Mouse (Mus musculus) forebrain, embryonic 10.5 days (tissue): Measurements from ENCODE around the gene Frmd4b. TPM values are rescaled to one million over a fixed set of nuclear protein-coding genes. Genes with fewer than 3 reads are reported as not detected.

Experiments used
- DNase-seq: peaks from one replicate; pipeline ENCODE4 v3.0.0-alpha.2; 2017; ENCODE audit warnings: low spot score; ENCODE audit errors: extremely low spot score
- H3K27ac ChIP-seq: fragments of 300-500 bp; sonication (generic); 2 replicates; pipeline ENCODE4 v1.5.1; 2016; ENCODE audit warnings: mild to moderate bottlenecking
- H3K27me3 ChIP-seq: fragments of 300-500 bp; sonication (generic); 2 replicates; pipeline ENCODE4 v1.6.1; 2016; ENCODE audit warnings: mild to moderate bottlenecking; ENCODE audit not compliant: poor library complexity, severe bottlenecking
- H3K36me3 ChIP-seq: fragments of 300-500 bp; sonication (generic); replicated peaks from 2 replicates; pipeline ENCODE4 v1.6.1; 2016; ENCODE audit warnings: mild to moderate bottlenecking, moderate library complexity
- H3K4me1 ChIP-seq: fragments of 300-500 bp; sonication (generic); 2 replicates; pipeline ENCODE4 v1.6.1; 2016
- H3K4me3 ChIP-seq: fragments of 300-500 bp; sonication (generic); 2 replicates; pipeline ENCODE4 v1.5.1; 2016; ENCODE audit warnings: mild to moderate bottlenecking, moderate library complexity
- H3K9me3 ChIP-seq: fragments of 300-500 bp; sonication (generic); 2 replicates; pipeline ENCODE4 v1.6.1; 2016; ENCODE audit warnings: mild to moderate bottlenecking, moderate library complexity
- WGBS: fragments of 180-500 bp; shearing (Covaris S2); methylation state at CpG from one replicate; pipeline ENCODE4 v1.1.7; 2016; 5-methylcytosine and 5-hydroxymethylcytosine counted together
- polyA plus RNA-seq: library from polyadenylated mRNA; unstranded; fragments of >200 nt; fragmentation: Nextera tagmentation; extraction: Ambion mirVana; gene quantifications from 2 replicates; pipeline ENCODE4 v1.2.1, GENCODE M21; 2016

The Frmd4b gene
- polyA plus RNA-seq, 1 experiment from 2014 or later, result 21.2 TPM

DNA sequence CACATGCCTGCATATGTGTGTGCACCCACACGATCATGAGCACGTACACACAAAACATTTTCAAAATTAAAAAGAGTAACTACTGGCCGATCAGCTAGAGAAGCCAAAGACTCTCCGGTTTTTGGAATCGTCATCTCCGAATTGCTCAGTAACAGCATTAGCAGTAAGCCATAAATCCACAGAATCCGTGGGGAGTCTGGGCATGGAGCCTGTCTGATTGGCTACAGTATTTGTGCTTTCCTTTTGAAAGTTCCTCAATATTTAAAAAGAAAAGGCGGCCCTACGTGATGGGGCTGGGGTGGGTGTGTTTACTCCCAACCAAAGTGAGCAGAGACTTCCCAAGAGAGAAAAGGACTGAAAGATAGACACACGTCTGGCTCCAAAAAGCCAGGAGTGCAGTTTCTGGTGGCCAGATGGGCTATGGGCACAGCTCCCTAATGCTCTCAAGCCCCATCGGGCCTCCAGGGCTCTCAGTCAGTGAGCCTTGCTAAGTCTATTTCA is 131.4 kb downstream of the Frmd4b start:
- Histone ChIP-seq H3K4me1 (peaks cover 27% of the 10 kb centered on the region), H3K9me3 (no peaks in the 10 kb centered on the region), H3K4me3 (no peak overlapping the region), H3K27me3 (peaks cover 53% of the 10 kb centered on the region), H3K27ac (no peak overlapping the region), H3K36me3 (no peaks in the 10 kb centered on the region)
- DNase-seq, result no peak
- WGBS, result 85% methylated on average over 11 of the region's 11 CpGs

DNA sequence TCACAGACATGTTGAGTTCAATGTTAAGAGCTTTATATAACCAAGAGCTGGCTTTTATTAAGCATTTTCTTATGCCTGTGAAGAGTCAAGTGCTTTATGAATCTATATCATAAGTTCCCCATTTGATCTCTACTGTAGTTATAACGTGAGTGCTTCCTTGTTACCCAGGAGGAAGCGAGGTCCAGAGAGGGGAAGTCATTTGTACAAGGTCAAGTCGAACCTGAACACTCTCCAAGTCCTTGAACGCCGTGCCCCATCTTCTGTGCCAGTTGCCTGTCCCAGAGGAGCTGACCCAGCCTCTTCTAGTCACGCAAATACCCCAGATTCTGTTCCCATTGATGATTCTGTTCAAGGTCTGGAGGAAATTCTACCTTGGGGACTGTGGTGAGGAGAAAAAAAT is 135.4 kb downstream of the Frmd4b start:
- no peak overlapping the region for H3K27ac ChIP-seq
- peaks cover 22% of the 10 kb centered on the region for H3K4me1 ChIP-seq
- H3K4me3 ChIP-seq, result no peak overlapping the region
- H3K27me3 ChIP-seq, result peaks cover 24% of the 10 kb centered on the region
- DNase-seq, result no peak
- no peaks in the 10 kb centered on the region for H3K36me3 ChIP-seq
- 84% methylated on average over 6 of the region's 6 CpGs for WGBS
- no peaks in the 10 kb centered on the region for H3K9me3 ChIP-seq

DNA sequence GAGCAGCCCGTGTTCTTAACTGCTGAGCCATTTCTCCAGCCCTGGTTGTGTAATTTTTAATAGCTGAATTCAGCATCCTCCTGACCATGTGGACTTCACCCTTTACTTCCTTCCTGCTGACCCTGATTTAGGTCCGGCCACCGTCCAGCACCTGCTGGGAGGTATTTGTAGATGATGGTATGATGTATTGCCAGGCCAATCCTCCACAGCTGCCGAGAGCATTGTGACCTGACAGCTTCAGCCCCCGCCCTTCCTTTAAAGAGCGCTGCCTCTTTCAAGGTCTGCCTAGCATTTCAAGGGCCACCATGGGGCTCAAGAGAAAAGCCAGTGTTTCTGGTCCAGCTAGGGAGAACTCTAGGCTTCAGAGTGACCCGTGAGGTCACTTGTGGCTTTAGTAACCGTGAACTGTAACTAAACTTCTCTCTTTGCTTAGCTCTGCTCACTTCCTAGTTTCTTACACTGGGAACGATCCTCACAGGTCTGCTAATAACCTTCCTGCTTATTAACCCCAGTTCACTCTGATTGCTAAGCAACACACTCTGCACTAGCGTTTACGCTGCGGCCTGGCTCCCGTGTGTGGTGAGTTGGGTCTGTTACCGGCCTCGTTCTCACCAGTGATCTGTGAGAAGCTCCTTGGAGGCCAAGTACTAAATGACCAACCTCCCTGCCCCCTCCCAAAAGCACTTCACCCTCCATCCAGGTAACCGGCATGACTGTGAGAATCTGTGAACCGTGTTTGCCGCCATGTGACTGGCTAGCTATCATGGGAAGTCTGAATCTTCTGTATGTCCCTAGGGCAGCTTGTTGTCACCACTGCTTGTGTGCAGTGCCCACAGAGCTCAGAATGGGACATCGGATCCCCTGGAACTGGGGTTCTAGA is 138.1 kb downstream of the Frmd4b start:
- H3K27ac ChIP-seq, result peak overlapping the region; percentile 58; the same call in 1 of the 2 replicates
- no peak overlapping the region for H3K4me3 ChIP-seq
- no peaks in the 10 kb centered on the region for H3K9me3 ChIP-seq
- no peaks in the 10 kb centered on the region; the same call in 1 of the 2 replicates for H3K27me3 ChIP-seq
- H3K4me1 ChIP-seq, result peaks cover 19% of the 10 kb centered on the region
- no peaks in the 10 kb centered on the region for H3K36me3 ChIP-seq
- 64% methylated on average over 19 of the region's 19 CpGs for WGBS
- no peak for DNase-seq

DNA sequence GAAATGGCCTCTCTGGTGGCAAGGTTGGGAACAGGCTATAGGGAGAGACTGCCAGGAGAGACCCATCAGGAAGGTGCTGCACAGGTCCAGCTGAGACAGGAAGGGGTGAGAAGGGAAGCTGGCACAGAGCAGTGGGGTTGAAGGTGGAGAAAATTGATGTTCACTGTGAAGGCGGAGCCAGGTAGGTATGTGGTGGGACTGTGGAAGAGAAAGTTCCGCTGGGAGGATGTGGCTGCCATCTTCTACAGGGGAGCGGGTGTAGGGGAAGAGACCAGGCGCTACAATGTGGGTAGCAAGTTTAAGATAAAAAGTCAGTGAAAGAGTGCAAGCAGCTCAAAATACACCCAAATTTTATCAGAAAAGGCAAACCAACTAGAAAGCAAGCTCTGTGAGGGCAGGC is 143.7 kb downstream of the Frmd4b start:
- Histone ChIP-seq H3K27me3 (no peaks in the 10 kb centered on the region), H3K27ac (no peak overlapping the region), H3K4me1 (peaks cover under 1% of the 10 kb centered on the region; the same call in 1 of the 2 replicates), H3K4me3 (no peak overlapping the region), H3K9me3 (no peaks in the 10 kb centered on the region), H3K36me3 (no peaks in the 10 kb centered on the region)
- no peak for DNase-seq
- WGBS, result 95% methylated on average over 4 of the region's 4 CpGs

DNA sequence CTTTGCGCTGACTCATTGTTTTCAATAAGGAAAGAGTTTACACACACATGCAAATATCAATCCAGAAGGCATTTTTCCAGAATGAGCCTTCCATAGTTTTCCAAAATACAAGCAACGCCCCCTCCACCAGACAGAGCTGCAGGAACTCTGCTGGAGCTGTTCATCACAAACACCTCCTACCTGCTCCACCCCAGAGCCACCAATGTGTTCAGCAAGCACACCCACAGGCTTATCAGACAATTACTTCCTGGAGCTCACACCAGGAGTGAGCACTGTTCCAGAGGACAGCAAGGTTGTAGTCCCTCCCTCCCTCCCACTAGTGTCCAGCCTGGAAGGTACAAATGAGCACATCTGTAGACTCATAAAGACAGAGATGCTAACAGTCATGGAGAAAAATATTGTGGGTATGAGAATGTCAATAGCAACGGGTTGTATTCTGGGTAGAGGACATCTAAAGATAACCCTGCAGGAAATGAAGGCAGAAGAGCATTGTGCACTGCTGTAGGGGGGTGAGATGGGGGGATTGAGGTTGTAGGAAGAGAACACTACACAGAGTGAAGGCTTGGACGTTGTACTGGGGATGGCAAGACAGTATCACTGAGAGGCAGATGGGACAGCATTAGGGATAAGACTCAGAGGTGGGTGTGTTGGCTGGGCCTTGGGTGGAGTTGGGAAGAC is 144.3 kb downstream of the Frmd4b start:
- Histone ChIP-seq H3K9me3 (no peaks in the 10 kb centered on the region; the same call in 1 of the 2 replicates), H3K27ac (no peak overlapping the region), H3K4me1 (no peaks in the 10 kb centered on the region), H3K27me3 (no peaks in the 10 kb centered on the region), H3K36me3 (no peaks in the 10 kb centered on the region), H3K4me3 (no peak overlapping the region)
- 87% methylated on average over 4 of the region's 4 CpGs for WGBS
- DNase-seq, result no peak

DNA sequence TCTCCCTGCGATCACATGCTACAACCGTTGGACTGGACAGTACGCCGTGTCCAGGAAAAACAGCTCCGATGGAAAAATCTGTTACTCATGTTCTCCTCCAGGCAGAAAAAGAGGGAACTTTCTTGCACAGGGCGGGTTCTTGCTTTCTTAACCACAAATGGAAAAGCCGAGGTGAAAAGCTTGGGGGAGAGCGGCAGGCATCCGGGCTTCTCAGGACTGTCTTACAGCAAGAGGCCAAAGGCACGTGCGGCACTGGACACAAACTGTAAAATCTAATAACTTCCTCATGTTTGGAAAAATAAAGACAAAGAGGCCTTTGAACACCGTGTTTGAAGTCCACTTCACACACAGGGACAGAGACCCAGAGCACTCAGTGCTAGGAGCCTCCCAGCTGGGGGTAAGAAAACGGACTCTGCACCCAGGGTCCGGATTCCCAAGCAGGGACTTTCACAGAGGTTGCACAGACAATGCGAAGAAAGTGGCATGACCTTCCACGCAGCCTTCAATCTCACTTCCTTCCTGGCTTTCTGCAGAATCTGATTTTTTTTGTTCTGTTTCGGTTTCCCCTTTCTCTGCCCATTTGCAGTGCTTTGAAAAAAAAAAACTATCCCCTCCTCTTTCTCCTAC is 153.3 kb downstream of the Frmd4b start:
- no peaks in the 10 kb centered on the region for H3K36me3 ChIP-seq
- H3K27ac ChIP-seq, result peak overlapping the region; percentile 56; the same call in 1 of the 2 replicates
- WGBS, result 71% methylated on average over 17 of the region's 17 CpGs
- no peak overlapping the region for H3K4me3 ChIP-seq
- H3K27me3 ChIP-seq, result no peaks in the 10 kb centered on the region
- H3K9me3 ChIP-seq, result no peaks in the 10 kb centered on the region; the same call in 1 of the 2 replicates
- DNase-seq, result no peak
- peaks cover 27% of the 10 kb centered on the region for H3K4me1 ChIP-seq

DNA sequence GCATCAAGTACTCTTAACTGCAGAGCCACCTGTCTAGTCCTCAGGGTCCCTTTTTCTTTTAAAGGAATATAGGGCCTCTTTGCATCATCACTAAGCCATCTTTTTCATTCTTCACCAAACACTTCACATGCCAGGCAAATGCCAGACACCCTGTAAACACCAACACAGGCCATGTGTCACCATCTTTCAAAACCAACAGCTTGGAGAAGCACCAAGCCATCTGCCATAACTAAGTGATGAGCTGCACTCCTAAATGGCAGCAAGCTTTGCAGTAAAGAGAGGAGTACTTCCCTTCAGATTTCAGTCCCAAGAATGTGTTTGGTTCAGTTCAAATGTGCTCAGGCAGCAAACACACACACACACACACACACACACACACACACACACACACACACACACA is 154.9 kb downstream of the Frmd4b start:
- H3K9me3 ChIP-seq, result no peaks in the 10 kb centered on the region
- no peaks in the 10 kb centered on the region; the same call in 1 of the 2 replicates for H3K27me3 ChIP-seq
- H3K4me1 ChIP-seq, result peaks cover 43% of the 10 kb centered on the region
- no peaks in the 10 kb centered on the region for H3K36me3 ChIP-seq
- no peak overlapping the region for H3K27ac ChIP-seq
- H3K4me3 ChIP-seq, result no peak overlapping the region
- no peak for DNase-seq

DNA sequence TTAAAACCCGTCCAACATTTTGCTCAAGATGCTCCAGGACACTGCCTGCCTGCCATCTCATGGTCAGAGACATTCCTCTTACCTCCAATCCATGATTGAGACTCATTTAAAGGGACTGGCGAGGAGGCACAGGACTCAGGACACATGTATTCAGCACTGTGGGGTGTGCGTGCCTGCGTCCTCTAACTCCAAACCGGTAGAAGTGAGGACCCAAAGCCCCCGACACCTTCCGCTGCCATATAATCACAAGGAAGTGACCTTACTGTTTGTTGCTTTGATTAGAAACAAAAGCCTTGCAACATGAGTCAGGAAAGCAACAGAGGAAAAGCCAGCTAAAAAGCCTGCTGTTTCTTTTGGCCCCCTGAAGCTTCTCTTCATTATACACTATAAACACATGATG is 158.2 kb downstream of the Frmd4b start:
- peak overlapping the region; percentile 30; the same call in 1 of the 2 replicates for H3K4me3 ChIP-seq
- DNase-seq, result no peak
- no peaks in the 10 kb centered on the region; the same call in 1 of the 2 replicates for H3K27me3 ChIP-seq
- WGBS, result 76% methylated on average over 7 of the region's 7 CpGs
- no peaks in the 10 kb centered on the region for H3K36me3 ChIP-seq
- H3K4me1 ChIP-seq, result peaks cover 44% of the 10 kb centered on the region
- H3K27ac ChIP-seq, result peak overlapping the region; percentile 77
- H3K9me3 ChIP-seq, result no peaks in the 10 kb centered on the region

DNA sequence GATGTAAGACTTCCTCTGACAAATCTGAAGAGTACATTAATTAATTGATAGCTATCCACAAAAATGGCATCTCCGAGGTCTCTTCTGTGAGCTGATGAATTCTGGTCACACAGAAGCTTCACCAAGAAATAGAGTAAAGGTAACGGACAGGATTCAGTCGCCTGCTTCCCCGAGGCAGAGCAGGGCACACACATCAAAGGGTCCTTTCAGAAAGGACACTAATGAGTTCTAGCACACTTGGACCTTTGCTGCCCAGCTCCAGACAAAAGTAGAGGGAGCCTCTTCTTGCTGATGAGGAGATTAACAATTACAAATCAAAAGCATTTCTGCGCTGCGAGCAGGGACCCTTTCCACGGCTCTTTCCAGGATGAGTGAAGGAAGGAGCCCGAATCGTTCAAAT is 159.0 kb downstream of the Frmd4b start:
- H3K4me1 ChIP-seq, result peaks cover 38% of the 10 kb centered on the region
- peak overlapping the region; percentile 30; the same call in 1 of the 2 replicates for H3K4me3 ChIP-seq
- H3K27ac ChIP-seq, result peak overlapping the region; percentile 77
- no peaks in the 10 kb centered on the region for H3K36me3 ChIP-seq
- H3K27me3 ChIP-seq, result no peaks in the 10 kb centered on the region; the same call in 1 of the 2 replicates
- DNase-seq, result no peak
- H3K9me3 ChIP-seq, result no peaks in the 10 kb centered on the region
- 17% methylated on average over 9 of the region's 9 CpGs for WGBS

DNA sequence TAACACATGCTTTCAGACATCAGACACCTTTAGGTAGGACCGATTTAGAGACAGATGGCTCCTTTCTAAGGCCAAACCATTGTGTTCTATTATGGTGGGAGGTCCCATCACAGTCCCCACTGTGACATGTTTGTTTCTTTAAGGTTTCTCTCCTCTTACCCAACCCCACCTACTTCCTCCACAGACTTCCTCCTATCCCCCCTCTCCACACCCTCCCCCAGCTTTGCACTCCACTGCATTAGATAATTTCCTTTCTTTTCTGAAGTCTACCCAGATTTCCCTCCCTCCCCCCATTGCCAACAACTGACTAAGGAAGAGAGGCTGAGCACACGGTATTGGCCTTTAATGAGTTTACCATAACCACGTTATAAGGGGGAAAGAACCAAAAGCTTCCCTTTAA is 159.4 kb downstream of the Frmd4b start:
- Histone ChIP-seq H3K4me1 (peaks cover 38% of the 10 kb centered on the region), H3K27me3 (no peaks in the 10 kb centered on the region; the same call in 1 of the 2 replicates), H3K36me3 (no peaks in the 10 kb centered on the region), H3K9me3 (no peaks in the 10 kb centered on the region), H3K4me3 (peak overlapping the region; percentile 30; the same call in 1 of the 2 replicates), H3K27ac (peak overlapping the region; percentile 77)
- WGBS, result 18% methylated on average over 3 of the region's 3 CpGs
- no peak for DNase-seq

DNA sequence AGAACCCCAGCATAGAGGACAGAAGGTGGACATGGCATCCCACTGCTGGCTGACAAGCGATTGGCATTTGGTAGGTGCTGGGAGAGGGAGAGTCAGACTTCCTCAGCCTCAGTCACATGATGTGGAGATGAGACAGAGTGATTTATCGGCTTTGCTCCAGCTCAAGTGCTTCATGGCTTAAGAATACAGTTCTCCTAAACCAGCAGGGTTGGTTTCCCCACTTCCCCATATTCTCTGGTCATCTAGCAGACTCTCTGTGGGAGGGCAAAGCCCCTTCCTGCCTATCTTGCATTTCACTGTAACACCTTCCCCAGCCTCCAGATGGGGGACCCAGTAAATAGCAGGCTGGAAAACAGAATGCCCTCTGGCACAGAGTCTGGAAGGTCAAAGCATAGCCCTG is 160.1 kb downstream of the Frmd4b start:
- WGBS, result 65% methylated on average over 2 of the region's 2 CpGs
- H3K4me3 ChIP-seq, result no peak overlapping the region
- no peaks in the 10 kb centered on the region; the same call in 1 of the 2 replicates for H3K27me3 ChIP-seq
- no peaks in the 10 kb centered on the region for H3K36me3 ChIP-seq
- peaks cover 38% of the 10 kb centered on the region for H3K4me1 ChIP-seq
- H3K9me3 ChIP-seq, result no peaks in the 10 kb centered on the region
- DNase-seq, result no peak
- peak overlapping the region; percentile 77 for H3K27ac ChIP-seq

DNA sequence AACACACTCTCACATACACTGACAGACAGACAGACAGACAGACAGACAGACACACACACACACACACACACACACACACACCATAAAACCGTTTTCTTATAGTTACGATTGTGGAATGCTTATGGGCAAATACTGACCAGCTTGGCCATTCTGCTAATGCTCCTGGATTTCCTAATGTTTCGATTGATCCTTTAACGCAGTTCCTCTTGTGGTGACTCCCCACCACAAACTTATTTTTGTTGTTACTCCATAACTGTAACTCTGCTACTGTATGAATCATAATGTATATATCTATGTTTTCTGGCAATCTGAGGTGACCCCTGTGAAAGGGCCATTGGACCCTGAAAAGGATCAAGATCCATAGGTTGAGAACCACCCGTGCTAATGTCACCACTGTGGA is 165.1 kb downstream of the Frmd4b start:
- Histone ChIP-seq H3K36me3 (no peaks in the 10 kb centered on the region), H3K4me1 (peaks cover 8% of the 10 kb centered on the region), H3K27ac (no peak overlapping the region), H3K27me3 (no peaks in the 10 kb centered on the region; the same call in 1 of the 2 replicates), H3K9me3 (no peaks in the 10 kb centered on the region), H3K4me3 (no peak overlapping the region)
- DNase-seq, result no peak
- WGBS, result 91% methylated on average over 5 of the region's 5 CpGs
